Mouse (Mus musculus): ENCODE measurements around the gene Cpa5. TPM values are rescaled to one million over a fixed set of nuclear protein-coding genes. Genes with fewer than 3 reads are reported as not detected.

Gene Cpa5
- not detected for polyA plus RNA-seq (2014; fragmentation: Illumina TruSeq; extraction: RNeasy Lipid Tissue Mini Kit (QIAGEN cat#74804); ENCODE audit: low read depth, low replicate concordance)

GRCm38 (mm10) chr6:30610710-30611109 is at the start of gene Cpa5:
Gene Cpa5 (plus strand): TSS chr6:30611010.

GRCm38 (mm10) chr6:30568069-30568468 is 42.7 kb upstream of the Cpa5 start, which contains the start of gene Cpa4:
Gene Cpa4 (plus strand): TSS chr6:30568369.

DNA sequence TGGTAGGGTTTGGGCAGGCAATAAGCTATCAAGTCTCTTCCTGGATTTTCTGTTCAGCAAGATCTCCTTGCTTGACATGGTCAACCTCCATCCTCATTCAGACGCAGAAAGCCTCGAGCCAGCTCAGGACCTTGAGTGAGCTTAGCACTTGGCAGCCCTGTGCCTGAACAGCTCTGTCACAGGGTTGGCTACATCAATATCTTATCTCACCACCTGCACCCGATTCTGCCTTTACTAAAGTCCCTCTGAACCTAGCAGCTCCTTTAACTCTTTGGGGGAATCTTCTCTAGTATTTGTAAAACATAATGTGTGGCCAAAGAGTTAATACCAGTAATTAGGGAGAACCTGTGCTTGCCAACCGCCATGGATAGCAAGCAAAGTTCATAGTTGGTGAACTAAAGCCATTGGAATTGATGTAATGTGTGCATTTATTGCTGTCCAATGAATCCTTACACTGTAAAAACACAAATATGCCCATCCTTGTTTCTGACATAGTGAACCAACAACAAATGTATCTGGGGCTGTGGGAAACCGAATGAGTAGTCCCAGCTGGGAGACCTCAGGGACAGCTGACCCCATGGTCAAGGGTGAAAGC is 28.0 kb downstream of the Cpa5 start, which contains the start of gene Cpa1:
TSS of gene Cpa1 (plus strand) at position 545 of the 595 bp plus-strand sequence.

Other genes starting within 250 kb of the Cpa5 start
- 1.7 TPM for gene Zc3hc1, start 220.0 kb upstream of the Cpa5 start, polyA plus RNA-seq (2014; fragmentation: Illumina TruSeq; extraction: RNeasy Lipid Tissue Mini Kit (QIAGEN cat#74804); ENCODE audit: low read depth, low replicate concordance)
- 55.3 TPM for gene Klhdc10, start 209.1 kb upstream of the Cpa5 start, polyA plus RNA-seq (2014; fragmentation: Illumina TruSeq; extraction: RNeasy Lipid Tissue Mini Kit (QIAGEN cat#74804); ENCODE audit: low read depth, low replicate concordance)
- 29.1 TPM for gene Tmem209, start 101.2 kb upstream of the Cpa5 start, polyA plus RNA-seq (2014; fragmentation: Illumina TruSeq; extraction: RNeasy Lipid Tissue Mini Kit (QIAGEN cat#74804); ENCODE audit: low read depth, low replicate concordance)
- not detected for gene Ssmem1, start 101.2 kb upstream of the Cpa5 start, polyA plus RNA-seq (2014; fragmentation: Illumina TruSeq; extraction: RNeasy Lipid Tissue Mini Kit (QIAGEN cat#74804); ENCODE audit: low read depth, low replicate concordance)
- not detected for gene Cpa2, start 69.4 kb upstream of the Cpa5 start, polyA plus RNA-seq (2014; fragmentation: Illumina TruSeq; extraction: RNeasy Lipid Tissue Mini Kit (QIAGEN cat#74804); ENCODE audit: low read depth, low replicate concordance)
- not detected for gene Cpa4, start 42.6 kb upstream of the Cpa5 start, polyA plus RNA-seq (2014; fragmentation: Illumina TruSeq; extraction: RNeasy Lipid Tissue Mini Kit (QIAGEN cat#74804); ENCODE audit: low read depth, low replicate concordance)
- not detected for gene Cpa1, start 28.2 kb downstream of the Cpa5 start, polyA plus RNA-seq (2014; fragmentation: Illumina TruSeq; extraction: RNeasy Lipid Tissue Mini Kit (QIAGEN cat#74804); ENCODE audit: low read depth, low replicate concordance)
- 5.0 TPM for gene Cep41, start 82.7 kb downstream of the Cpa5 start, polyA plus RNA-seq (2014; fragmentation: Illumina TruSeq; extraction: RNeasy Lipid Tissue Mini Kit (QIAGEN cat#74804); ENCODE audit: low read depth, low replicate concordance)
- gene Mest, start 112.5 kb downstream of the Cpa5 start, polyA plus RNA-seq (2014; fragmentation: Illumina TruSeq; extraction: RNeasy Lipid Tissue Mini Kit (QIAGEN cat#74804); ENCODE audit: low read depth, low replicate concordance), result 2.8 TPM